Mouse (Mus musculus) megakaryocyte-erythroid progenitor cell, adult 5-6 weeks (primary cell): ENCODE data around the gene Ankrd60. TPM values are rescaled to one million over a fixed set of nuclear protein-coding genes. Genes with fewer than 3 reads are reported as not detected.

Experiments used
- ATAC-seq: replicated peaks from 2 replicates; pipeline ENCODE4 v1.8.0; 2016; ENCODE audit warnings: mild to moderate bottlenecking, inconsistent platforms; ENCODE audit not compliant: severe bottlenecking, poor library complexity, low FRiP score, low TSS enrichment
- total RNA-seq, 2 experiments: library from RNA; stranded (forward) in 1 of 2; stranded (reverse) in 1 of 2; fragments of 200-1000, 215-1000 nt in 1 of 2; fragments of >200 nt in 1 of 2; fragmentation: Nextera tagmentation in 1 of 2; gene quantifications; 2 replicates each; pipeline ENCODE4 v1.2.3; 2014 to 2017

Gene Ankrd60
- total RNA-seq (2014; fragmentation: Nextera tagmentation) (not detected in 2 replicates), total RNA-seq (2017) (not detected in 2 replicates)

GRCm38 (mm10) chr2:173577669-173578557 is at the start of gene Ankrd60:
TSS of gene Ankrd60 (minus strand) at chr2:173578365.
- peak; percentile 16; the same call in 1 of the 2 replicates for ATAC-seq

GRCm38 (mm10) chr2:173625786-173626185 is 47.6 kb upstream of the Ankrd60 start:
- no peak for ATAC-seq

GRCm38 (mm10) chr2:173624667-173625066 is 46.5 kb upstream of the Ankrd60 start:
- ATAC-seq, result no peak

DNA sequence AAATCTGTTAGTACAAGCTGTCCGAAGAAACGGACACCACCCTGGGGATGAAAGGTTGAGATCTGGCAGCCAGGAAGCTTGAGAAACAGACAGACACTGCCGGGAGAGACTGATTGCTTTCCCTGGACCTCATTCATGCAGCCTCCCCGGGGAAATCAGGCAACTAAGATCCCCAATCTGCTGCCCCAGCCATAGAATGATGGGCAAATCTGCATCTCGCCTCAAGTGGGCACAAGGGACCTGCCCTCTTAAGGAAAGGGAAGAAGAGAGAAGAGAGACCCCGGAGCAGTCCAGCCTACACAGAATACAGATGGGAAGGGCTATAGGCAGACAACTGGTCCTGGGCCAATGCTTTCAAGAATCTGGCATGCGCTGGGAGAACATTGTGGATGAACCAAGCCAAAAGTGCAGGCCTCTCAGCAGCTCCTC is 44.0 kb upstream of the Ankrd60 start:
- no peak for ATAC-seq

DNA sequence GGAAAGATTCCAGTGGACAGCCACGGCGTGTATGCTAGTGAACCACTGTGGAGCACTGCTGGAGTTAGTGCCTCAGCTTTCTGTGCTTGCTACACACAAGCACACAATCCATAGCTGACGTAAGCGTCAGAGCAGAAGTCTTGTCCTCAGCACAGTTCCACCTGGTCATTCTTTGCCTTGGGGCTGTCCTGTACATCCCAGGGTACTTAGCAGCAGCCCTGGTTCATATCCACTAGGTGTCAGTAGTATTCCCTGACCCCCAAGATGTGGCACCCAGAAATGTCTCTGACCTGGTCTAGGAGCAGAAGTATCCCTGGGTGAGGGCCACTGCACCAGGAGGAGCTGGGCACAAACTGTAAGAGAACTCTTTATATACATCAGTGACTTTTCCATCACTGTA is 42.5 kb upstream of the Ankrd60 start:
- peak; percentile 62; the same call in 1 of the 2 replicates for ATAC-seq

- ATAC-seq, result no peak
Observed at GRCm38 (mm10) chr2:173619132-173619531, 41.0 kb upstream of the Ankrd60 start.

GRCm38 (mm10) chr2:173616156-173616555 is 38.0 kb upstream of the Ankrd60 start:
- no peak for ATAC-seq

- no peak for ATAC-seq
Observed at GRCm38 (mm10) chr2:173615378-173616081, 37.4 kb upstream of the Ankrd60 start.

DNA sequence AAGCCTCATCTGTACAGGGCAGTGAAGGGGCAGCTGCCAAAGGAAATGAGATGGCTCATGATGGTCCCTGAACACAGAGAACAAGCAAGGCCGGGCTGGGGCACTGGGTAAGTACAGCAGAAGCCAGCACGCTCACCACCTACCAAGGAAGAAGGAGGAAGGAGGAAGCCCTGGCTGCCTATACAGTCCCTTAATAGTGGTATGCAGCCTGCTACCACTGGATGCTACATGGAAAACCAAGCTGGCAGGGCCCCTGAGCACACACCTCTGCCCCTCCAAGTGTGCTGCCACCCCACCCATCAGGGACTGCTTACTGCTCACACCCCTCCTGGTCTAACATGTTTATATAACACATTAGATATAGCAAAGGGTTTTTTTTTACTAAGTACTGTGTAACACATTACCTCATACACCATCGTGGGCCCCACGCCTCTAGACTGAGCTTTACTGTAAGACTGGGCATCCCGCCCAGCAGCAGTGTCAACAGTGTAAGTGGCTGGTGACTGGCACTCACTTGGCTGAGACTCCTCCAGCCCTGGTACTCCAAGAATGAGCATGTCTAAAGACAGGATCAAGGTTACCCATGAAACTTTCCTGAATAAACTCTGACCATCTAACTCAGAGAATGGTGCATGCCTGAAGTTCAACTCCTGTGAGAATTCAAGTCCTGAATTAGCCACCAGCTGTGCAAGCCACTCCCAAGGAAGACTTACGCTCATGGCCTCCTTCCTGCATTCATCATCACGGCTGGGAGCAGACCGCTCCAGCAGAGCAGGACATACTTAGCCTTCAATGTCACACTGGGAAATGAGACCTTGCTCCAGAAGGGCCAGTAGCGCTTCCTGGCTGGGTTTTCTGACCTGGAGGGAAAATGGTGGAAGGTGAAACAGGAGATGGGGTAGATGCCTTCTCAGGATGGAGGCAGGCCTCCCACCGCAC is 30.1 kb upstream of the Ankrd60 start:
- ATAC-seq, result no peak

- no peak for ATAC-seq
Observed at GRCm38 (mm10) chr2:173606415-173606804, 28.2 kb upstream of the Ankrd60 start.

DNA sequence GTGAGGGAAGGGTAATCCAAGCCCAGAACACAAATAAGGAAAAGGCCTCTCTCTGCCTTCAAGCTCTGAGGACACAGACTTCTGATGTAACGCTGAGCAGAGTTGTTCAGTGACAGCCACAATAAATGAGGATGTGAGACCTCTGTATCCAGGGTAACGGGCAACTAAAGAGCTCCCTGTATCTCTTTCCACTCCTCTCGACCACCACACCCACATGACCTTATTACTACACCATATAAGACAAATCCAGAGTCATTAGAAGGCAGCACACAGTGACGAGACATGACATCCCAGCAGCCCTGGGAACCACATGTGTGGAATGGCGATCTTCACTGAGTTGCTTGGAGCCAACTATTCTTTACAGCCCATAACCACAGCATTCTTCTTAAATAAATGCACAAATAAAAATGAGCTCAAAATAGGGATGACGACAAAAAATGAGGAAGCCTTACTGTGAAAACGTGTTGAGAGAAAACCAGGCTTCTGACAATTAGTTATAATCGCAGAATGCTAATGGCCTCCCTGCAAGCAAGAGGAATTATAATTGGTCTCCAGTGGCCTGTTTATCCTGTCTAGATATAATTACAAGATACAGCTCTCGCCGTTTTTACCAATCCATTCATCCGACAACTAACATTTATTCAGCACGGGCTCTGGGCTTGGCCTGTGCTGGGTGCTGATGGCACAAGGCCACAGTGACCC is 27.7 kb upstream of the Ankrd60 start:
- ATAC-seq, result no peak

- no peak for ATAC-seq
Observed at GRCm38 (mm10) chr2:173601861-173602260, 23.7 kb upstream of the Ankrd60 start.

DNA sequence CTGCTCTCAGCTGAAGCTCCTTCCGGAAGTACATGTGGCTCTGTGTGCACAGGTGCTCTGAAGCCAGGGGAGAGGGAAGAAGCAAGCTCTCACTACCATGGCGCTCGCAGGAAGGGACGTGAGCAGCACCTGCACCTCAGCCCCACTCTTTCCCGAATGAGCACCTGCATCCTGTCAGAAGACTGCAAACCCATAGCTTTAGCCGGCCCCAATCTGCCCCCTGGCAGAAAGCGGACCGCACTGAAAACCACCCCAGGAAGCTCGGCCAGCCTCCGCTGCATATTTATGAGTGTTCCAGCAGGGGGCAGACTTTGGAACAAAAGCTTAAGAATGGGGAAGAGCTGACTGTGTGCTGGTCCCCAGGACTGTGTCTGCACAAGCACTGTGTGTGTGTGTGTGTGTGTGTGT is 17.2 kb upstream of the Ankrd60 start:
- peak; percentile 44; the same call in 1 of the 2 replicates for ATAC-seq

- no peak for ATAC-seq
Observed at GRCm38 (mm10) chr2:173594313-173595063, 16.3 kb upstream of the Ankrd60 start.

GRCm38 (mm10) chr2:173593841-173594240 is 15.7 kb upstream of the Ankrd60 start:
- ATAC-seq, result no peak

GRCm38 (mm10) chr2:173592781-173593180 is 14.6 kb upstream of the Ankrd60 start:
- no peak for ATAC-seq

- ATAC-seq, result no peak
Observed at GRCm38 (mm10) chr2:173587411-173587810, 9.2 kb upstream of the Ankrd60 start.
